Mouse (Mus musculus) left cerebral cortex, adult 9 months (tissue): ENCODE measurements around the gene Ube2l3.
"Not testable (repeated sequence)": the region's sequence is repeated elsewhere in the genome, so short reads cannot be mapped to it uniquely, and the experiment has no call there.

Source experiments
- DNase-seq, 2 experiments: peaks; one replicate each; pipeline ENCODE4 v3.0.0; 2022; ENCODE audit warnings: low spot score in 2 of 2

The Ube2l3 gene

GRCm38 (mm10) chr16:17208389-17209361 is 6.2 kb upstream of the Ube2l3 start, which contains the start of gene Rimbp3:
Rimbp3 (plus strand) TSS chr16:17208603.
- DNase-seq = peak; percentile 58 to 85

- DNase-seq = peak in 1 of 2 experiments; percentile 37
Measured at GRCm38 (mm10) chr16:17204990-17205389, 2.5 kb upstream of the Ube2l3 start.

GRCm38 (mm10) chr16:17201977-17202376 is 472 bp downstream of the Ube2l3 start:
- peak in 1 of 2 experiments; percentile 35 for DNase-seq

GRCm38 (mm10) chr16:17200953-17201707 is 1.3 kb downstream of the Ube2l3 start:
- DNase-seq = peak; percentile 56 to 82

- no peak for DNase-seq
Measured at GRCm38 (mm10) chr16:17200121-17200952, 2.1 kb downstream of the Ube2l3 start.

- no peak for DNase-seq
Measured at GRCm38 (mm10) chr16:17193823-17194222, 8.6 kb downstream of the Ube2l3 start.

- DNase-seq = no peak
Measured at GRCm38 (mm10) chr16:17185475-17185874, 17.0 kb downstream of the Ube2l3 start.

GRCm38 (mm10) chr16:17183003-17183402 is 19.4 kb downstream of the Ube2l3 start:
- no peak for DNase-seq

- no peak for DNase-seq
Measured at GRCm38 (mm10) chr16:17182136-17182535, 20.3 kb downstream of the Ube2l3 start.

GRCm38 (mm10) chr16:17181382-17181781 is 21.1 kb downstream of the Ube2l3 start:
- peak in 1 of 2 experiments; percentile 19 for DNase-seq

GRCm38 (mm10) chr16:17179706-17180105 is 22.7 kb downstream of the Ube2l3 start:
- DNase-seq = no peak

- DNase-seq = no peak
Measured at GRCm38 (mm10) chr16:17177623-17178170, 24.8 kb downstream of the Ube2l3 start.

- DNase-seq = no peak
Measured at GRCm38 (mm10) chr16:17175765-17176164, 26.7 kb downstream of the Ube2l3 start.

GRCm38 (mm10) chr16:17168049-17168448 is 34.4 kb downstream of the Ube2l3 start:
- no peak for DNase-seq

GRCm38 (mm10) chr16:17167179-17167578 is 35.3 kb downstream of the Ube2l3 start:
- no peak for DNase-seq

GRCm38 (mm10) chr16:17165478-17165877 is 37.0 kb downstream of the Ube2l3 start:
- DNase-seq = not testable (repeated sequence)

GRCm38 (mm10) chr16:17154346-17154745 is 48.1 kb downstream of the Ube2l3 start:
- no peak for DNase-seq

- DNase-seq = no peak
Measured at GRCm38 (mm10) chr16:17151874-17152273, 50.6 kb downstream of the Ube2l3 start.

GRCm38 (mm10) chr16:17150520-17151258 is 51.8 kb downstream of the Ube2l3 start:
- DNase-seq = no peak

GRCm38 (mm10) chr16:17148084-17148483 is 54.4 kb downstream of the Ube2l3 start:
- no peak for DNase-seq
